Mouse (Mus musculus) inflammation-experienced regulatory T-cells, adult 6 months (primary cell): ENCODE data around the gene Rhbdf2. TPM values are rescaled to one million over a fixed set of nuclear protein-coding genes. Genes with fewer than 3 reads are reported as not detected.

ENCODE experiments used
- ATAC-seq: one replicate; pipeline ENCODE4 v1.8.0; 2017
- polyA plus RNA-seq, 3 experiments: library from polyadenylated mRNA; unstranded; fragments of 100-300 nt; shearing (Covaris generic); gene quantifications; one replicate each; pipeline ENCODE4 v1.2.1; 2017

Gene Rhbdf2
- polyA plus RNA-seq, 3 experiments from 2014 or later: 3.4 to 9.3 (median 3.9) TPM

- no peak for ATAC-seq
Observed at GRCm38 (mm10) chr11:116659027-116659621, 32.3 kb upstream of the Rhbdf2 start.

DNA sequence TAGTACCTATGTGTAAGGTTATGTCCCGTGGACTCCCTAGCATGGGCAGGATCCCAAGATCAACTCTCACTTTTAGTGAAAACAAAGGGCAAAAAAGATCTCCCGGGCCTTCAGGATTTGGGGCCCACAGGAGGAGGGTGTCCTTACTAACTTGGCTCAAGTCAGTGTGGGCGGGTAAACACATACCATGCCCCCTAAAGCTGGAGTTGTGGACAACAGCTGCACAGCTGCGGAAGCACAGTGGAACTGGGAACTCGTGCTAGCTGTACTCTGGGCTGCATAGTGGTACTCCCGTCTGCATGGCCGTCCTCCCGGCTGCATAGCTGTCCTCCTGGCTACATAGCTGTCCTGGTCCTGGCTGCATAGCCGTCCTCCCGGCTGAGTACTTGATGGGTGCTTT, 31.4 kb upstream of the Rhbdf2 start:
- ATAC-seq: no peak

DNA sequence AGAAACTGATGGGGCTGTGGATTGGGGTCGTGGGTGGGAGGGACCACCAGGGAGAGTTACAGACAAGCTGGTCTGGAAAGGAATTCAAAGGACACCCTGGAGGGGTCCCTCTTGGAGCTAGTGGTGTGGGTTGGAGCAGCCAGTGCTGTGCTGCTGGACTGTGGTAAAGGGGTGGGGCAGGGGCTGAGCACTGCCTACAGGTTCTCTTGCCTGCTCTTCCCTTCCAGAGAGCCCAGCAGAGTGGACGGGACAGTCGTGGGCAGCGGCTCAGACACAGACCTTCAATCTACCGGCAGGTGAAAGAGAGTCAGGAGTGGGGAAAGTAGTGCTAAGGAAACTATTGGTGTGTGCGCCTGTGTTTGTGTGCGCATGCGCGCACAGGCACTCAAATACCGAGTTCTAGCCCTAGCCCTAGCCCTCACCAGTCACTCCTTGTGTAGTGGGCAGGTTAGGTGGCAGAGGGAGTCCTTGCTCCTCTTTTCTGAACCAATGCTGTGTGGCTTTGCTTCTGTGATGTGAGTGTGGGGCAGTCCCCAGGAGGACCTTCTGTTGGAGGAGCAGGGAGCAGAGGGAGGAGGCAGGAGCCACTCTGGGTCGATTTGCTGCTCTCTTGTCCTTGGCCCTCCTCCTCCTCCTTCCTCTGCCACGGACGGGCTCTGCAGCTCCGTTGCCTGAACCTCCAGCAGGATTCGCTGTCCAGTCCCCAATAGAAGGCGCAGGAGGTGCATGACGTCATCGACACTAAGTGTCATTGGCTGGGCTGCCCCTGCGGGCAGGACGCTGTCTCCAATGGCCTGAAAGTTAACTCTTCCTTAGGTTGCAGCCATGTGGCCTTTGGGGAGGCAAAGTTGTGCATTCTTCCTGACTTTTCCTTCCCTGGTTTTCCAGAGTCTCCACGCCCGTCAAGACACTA, 30.7 kb upstream of the Rhbdf2 start:
- peak; percentile 41 for ATAC-seq

- ATAC-seq: no peak
Observed at GRCm38 (mm10) chr11:116656348-116657191, 29.8 kb upstream of the Rhbdf2 start.

DNA sequence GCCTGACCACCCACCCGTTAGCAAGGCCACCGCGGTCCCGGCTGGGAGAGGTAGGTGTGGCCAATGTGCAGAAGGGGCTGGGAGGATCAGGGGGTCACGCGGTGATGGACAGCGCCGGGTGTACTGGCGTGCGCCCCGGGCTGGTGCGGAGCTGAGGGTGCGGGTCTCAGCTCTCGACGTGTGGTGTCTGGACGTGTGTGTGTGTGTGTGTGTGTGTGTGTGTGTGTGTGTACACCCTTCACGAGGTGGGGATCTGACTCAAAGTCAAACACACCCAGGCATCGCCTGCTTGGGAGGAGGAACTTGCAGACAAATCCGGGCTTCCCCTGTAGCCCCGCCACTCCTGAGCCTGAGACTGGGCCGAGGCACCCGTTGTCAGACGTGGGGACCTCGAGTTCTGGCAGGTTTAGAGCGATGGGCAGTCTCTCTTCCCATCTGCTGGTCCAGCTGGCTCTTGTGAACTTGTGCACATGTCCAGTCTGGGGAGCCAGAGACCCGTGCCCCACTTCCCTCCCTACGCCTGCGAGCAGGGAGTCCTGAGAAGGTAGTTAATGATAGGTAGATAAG, 27.5 kb upstream of the Rhbdf2 start, which contains the start of gene Cygb:
Gene Cygb, minus strand, starts transcription at position 59 of the 567 bp plus-strand sequence.
- ATAC-seq: no peak

- no peak for ATAC-seq
Observed at GRCm38 (mm10) chr11:116653709-116654221, 26.9 kb upstream of the Rhbdf2 start.

DNA sequence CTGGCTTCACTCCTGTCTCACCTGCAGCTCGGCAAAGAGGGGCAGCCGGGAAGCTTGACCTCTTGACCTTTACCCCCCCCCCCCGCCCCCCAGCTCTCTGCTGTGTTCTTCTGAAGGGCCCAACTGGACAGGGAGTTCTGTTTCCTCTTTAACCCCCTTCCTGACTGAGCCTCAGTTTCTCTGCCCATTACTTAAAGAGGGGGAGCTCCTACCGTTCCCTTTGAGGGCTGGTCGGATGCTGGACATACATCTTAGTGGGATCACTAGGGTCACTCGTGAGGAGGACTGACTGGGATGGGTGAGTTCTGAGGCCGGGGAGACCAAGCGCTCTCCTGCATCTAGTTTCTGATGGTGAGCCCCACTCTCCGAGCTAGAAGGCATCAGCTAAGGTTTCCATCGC, 26.4 kb upstream of the Rhbdf2 start, which contains the start of gene Prcd:
Gene Prcd, plus strand, starts transcription at position 301 of the 400 bp plus-strand sequence.
- no peak for ATAC-seq

- ATAC-seq: no peak
Observed at GRCm38 (mm10) chr11:116652330-116653098, 25.7 kb upstream of the Rhbdf2 start.

DNA sequence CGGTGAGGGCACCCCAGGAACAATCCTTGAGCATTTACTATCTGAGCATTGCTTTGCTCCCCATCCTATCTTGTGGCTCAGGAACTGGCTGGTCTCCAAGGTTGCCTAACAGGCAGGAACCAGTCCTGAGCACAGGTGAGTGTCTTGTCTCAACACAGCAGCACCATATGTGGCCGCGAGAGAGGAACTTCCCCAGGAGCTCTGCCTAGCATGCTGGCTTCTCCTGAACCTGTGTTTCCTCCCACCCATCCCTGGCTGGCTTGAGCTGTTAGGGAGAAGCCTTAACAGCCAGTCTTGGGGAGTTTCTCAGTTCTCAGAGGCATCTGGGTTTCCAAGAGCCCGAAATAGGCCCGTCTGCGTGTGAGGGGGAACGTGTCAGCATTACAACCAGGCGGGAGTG, 24.5 kb upstream of the Rhbdf2 start:
- no peak for ATAC-seq

- ATAC-seq: no peak
Observed at GRCm38 (mm10) chr11:116650811-116651210, 24.0 kb upstream of the Rhbdf2 start.

- ATAC-seq: no peak
Observed at GRCm38 (mm10) chr11:116649711-116650337, 23.0 kb upstream of the Rhbdf2 start.

DNA sequence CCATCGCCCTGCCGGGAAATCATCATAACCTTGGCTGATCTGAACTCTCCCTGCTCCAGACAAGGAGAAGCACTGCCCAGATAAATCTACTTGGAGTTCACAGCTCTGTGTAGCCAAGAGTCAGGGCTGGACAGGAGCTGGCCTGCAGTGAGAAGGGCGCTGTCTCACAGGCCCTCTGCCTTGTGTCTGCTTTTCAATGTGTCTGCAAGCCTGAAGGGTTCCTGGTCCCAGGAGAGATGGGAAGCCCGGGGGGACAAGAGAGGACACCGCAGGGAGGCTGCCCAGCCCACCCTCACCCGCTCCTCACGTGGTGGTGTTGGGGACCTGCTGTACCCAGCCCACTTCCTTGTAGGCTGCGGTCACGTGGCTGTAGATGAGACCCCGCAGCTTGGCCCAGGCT, 22.2 kb upstream of the Rhbdf2 start:
- no peak for ATAC-seq

DNA sequence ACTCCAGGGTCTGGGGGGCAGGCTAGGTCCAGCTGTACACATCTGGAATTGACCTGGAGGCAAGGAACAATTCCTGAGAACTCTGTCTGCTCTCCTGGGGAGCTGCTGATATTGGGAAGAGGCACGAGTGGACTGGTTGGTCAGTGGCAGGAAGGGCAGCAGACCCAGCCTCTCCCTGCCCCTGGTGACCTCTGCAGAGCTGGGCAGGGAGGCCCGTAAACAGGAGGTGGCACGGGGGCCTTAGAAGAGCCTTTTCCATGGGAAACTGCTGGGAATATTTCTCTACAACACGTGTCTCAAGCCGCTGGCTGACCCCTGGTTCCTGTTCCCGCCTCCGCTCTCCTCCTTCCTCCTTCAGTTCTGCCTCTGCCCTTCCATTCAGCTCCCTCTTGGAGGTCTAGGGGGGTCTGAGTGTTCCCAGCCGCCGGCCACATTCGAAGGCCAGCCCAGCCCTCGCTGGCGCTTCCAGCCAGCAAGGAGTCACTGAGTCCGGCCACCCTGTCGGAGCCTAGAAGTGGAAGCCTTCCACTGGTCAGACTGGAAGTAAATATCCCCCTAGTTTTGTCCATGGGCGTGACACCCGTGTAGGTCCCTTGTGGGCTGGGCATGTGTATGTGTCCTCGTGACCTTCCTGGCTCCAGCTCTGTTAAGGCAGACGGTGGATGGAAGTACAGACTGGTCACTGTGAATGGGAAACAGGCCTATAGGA, 21.5 kb upstream of the Rhbdf2 start:
- ATAC-seq: no peak

- ATAC-seq: no peak
Observed at GRCm38 (mm10) chr11:116647340-116647991, 20.6 kb upstream of the Rhbdf2 start.

GRCm38 (mm10) chr11:116646771-116647170, 20.0 kb upstream of the Rhbdf2 start:
- ATAC-seq: no peak

- ATAC-seq: no peak
Observed at GRCm38 (mm10) chr11:116646136-116646535, 19.3 kb upstream of the Rhbdf2 start.

- ATAC-seq: no peak
Observed at GRCm38 (mm10) chr11:116645446-116646110, 18.8 kb upstream of the Rhbdf2 start.

DNA sequence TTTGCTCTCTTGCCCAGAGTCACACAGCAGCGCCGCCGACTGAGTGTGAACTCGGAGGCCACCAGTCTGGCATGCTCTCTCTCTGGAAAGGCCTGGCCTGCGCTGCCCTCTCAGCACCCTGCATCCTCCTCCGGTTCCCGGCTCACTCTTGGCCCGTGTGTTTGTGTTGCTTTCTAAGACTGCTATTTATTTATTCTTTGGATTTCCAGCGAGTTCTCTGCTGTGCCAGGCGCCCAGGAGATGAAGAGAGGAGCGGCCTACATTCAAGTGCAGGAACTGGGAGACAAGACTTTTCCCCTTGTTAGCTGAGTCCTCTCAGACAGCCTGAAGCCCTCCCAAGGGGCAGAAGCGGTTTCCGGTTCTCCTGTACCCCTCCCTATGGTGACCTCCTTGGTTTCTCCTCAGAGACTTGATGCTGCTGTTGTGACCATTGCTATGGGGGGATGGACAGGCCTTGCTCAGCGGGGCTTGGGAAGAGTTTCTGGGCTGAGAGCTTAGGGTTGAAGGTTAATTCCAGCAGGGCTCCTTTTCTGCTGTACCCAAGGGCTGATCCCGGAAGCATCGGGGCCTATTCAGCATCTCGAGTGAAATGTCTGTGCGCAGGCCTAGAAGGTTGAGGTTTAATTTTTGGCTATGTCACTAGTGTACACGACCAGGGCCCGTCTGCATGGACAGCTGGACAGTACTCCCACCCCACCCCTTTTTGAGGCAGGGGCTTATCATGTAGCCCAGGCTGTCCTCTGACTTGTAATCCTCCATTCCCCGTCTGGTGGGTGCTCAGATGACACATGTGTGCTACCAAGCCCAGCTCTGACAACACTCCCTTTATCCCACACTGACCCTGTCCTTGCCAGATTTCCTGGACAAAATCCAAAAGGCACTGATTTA, 17.6 kb upstream of the Rhbdf2 start:
- ATAC-seq: no peak
